Mouse (Mus musculus): Measurements from ENCODE around the gene Coro6. TPM values are rescaled to one million over a fixed set of nuclear protein-coding genes. Genes with fewer than 3 reads are reported as not detected.

Gene Coro6
- polyA plus RNA-seq, 1 experiment from 2014 or later, result 0.13 TPM

- peaks cover 58% of the 10 kb centered on the region for H3K36me3 ChIP-seq
- no peaks in the 10 kb centered on the region for H3K9me3 ChIP-seq
- no peak overlapping the region for H3K27ac ChIP-seq (replicated peaks)
- H3K4me3 ChIP-seq, result no peak overlapping the region
- no peak for ATAC-seq (ENCODE audit: low FRiP score, low read depth)
- WGBS, result 88% methylated on average over 6 of the region's 6 CpGs
- H3K27me3 ChIP-seq, result no peaks in the 10 kb centered on the region; the same call in 1 of the 2 replicates
- H3K9ac ChIP-seq (replicated peaks), result no peak overlapping the region
- peaks cover 7% of the 10 kb centered on the region for H3K4me1 ChIP-seq
- H3K4me2 ChIP-seq (replicated peaks), result no peak overlapping the region
Observed at GRCm38 (mm10) chr11:77506941-77507340, 44.7 kb downstream of the Coro6 start.

GRCm38 (mm10) chr11:77507426-77507825 lies 45.2 kb downstream of the Coro6 start:
- ATAC-seq (ENCODE audit: low FRiP score, low read depth), result no peak
- no peaks in the 10 kb centered on the region for H3K9me3 ChIP-seq
- no peak overlapping the region for H3K27ac ChIP-seq (replicated peaks)
- 71% methylated on average over 4 of the region's 4 CpGs for WGBS
- H3K9ac ChIP-seq (replicated peaks), result peak overlapping the region; percentile 20; the same call in 1 of the 2 replicates
- H3K4me3 ChIP-seq, result no peak overlapping the region
- H3K27me3 ChIP-seq, result peaks cover 3% of the 10 kb centered on the region; the same call in 1 of the 2 replicates
- no peak overlapping the region for H3K4me2 ChIP-seq (replicated peaks)
- peaks cover 53% of the 10 kb centered on the region for H3K36me3 ChIP-seq
- peaks cover 10% of the 10 kb centered on the region for H3K4me1 ChIP-seq

- H3K27me3 ChIP-seq, result peaks cover 5% of the 10 kb centered on the region; the same call in 1 of the 2 replicates
- H3K4me1 ChIP-seq, result peaks cover 14% of the 10 kb centered on the region
- H3K27ac ChIP-seq (replicated peaks), result no peak overlapping the region
- H3K4me3 ChIP-seq, result peak overlapping the region; percentile 32
- peaks cover 44% of the 10 kb centered on the region for H3K36me3 ChIP-seq
- 20% methylated on average over 49 of the region's 49 CpGs for WGBS
- no peaks in the 10 kb centered on the region for H3K9me3 ChIP-seq
- peak; percentile 45 for ATAC-seq (ENCODE audit: low FRiP score, low read depth)
- peak overlapping the region; percentile 46 for H3K9ac ChIP-seq (replicated peaks)
- H3K4me2 ChIP-seq (replicated peaks), result peak overlapping the region; percentile 63
Observed at GRCm38 (mm10) chr11:77508068-77509021, 46.1 kb downstream of the Coro6 start.

- Histone ChIP-seq H3K36me3 (peaks cover 14% of the 10 kb centered on the region), H3K27ac (replicated peaks) (no peak overlapping the region), H3K9ac (replicated peaks) (no peak overlapping the region), H3K27me3 (peaks cover 33% of the 10 kb centered on the region), H3K4me1 (peaks cover 43% of the 10 kb centered on the region), H3K4me3 (no peak overlapping the region), H3K4me2 (replicated peaks) (no peak overlapping the region), H3K9me3 (no peaks in the 10 kb centered on the region)
- ATAC-seq (ENCODE audit: low FRiP score, low read depth), result no peak
- 69% methylated on average over 5 of the region's 5 CpGs for WGBS
Observed at GRCm38 (mm10) chr11:77511336-77511735, 49.1 kb downstream of the Coro6 start.

- H3K4me1 ChIP-seq, result peaks cover 48% of the 10 kb centered on the region
Observed at GRCm38 (mm10) chr11:77512891-77513810, 50.9 kb downstream of the Coro6 start.

GRCm38 (mm10) chr11:77513811-77514170 lies 51.6 kb downstream of the Coro6 start:
- ATAC-seq (ENCODE audit: low FRiP score, low read depth), result no peak
- Histone ChIP-seq H3K27ac (replicated peaks) (0 out of 2 replicates have a peak overlapping the region, but pooled peaks have one; percentile 20), H3K36me3 (no peaks in the 10 kb centered on the region; the same call in 1 of the 2 replicates), H3K4me1 (peaks cover 43% of the 10 kb centered on the region), H3K9me3 (no peaks in the 10 kb centered on the region), H3K4me2 (replicated peaks) (peak overlapping the region; percentile 93), H3K27me3 (peaks cover 49% of the 10 kb centered on the region), H3K4me3 (peak overlapping the region; percentile 62), H3K9ac (replicated peaks) (0 out of 2 replicates have a peak overlapping the region, but pooled peaks have one; percentile 15)
- WGBS, result 4% methylated on average over 10 of the region's 10 CpGs

More at GRCm38 (mm10) chr11:77512891-77513810, 50.9 kb downstream of the Coro6 start:
- peaks cover 43% of the 10 kb centered on the region for H3K27me3 ChIP-seq
- H3K9me3 ChIP-seq, result no peaks in the 10 kb centered on the region
- peak; percentile 69 for ATAC-seq (ENCODE audit: low FRiP score, low read depth)
- H3K4me2 ChIP-seq (replicated peaks), result peak overlapping the region; percentile 93
- no peaks in the 10 kb centered on the region; the same call in 1 of the 2 replicates for H3K36me3 ChIP-seq
- H3K27ac ChIP-seq (replicated peaks), result 0 out of 2 replicates have a peak overlapping the region, but pooled peaks have one; percentile 20
- peak overlapping the region; percentile 62 for H3K4me3 ChIP-seq
- under 1% methylated on average over 54 of the region's 84 CpGs for WGBS
- peak overlapping the region; percentile 65 for H3K9ac ChIP-seq (replicated peaks)

GRCm38 (mm10) chr11:77514281-77514831 lies 52.1 kb downstream of the Coro6 start:
- H3K4me1 ChIP-seq, result peaks cover 43% of the 10 kb centered on the region
- H3K9me3 ChIP-seq, result no peaks in the 10 kb centered on the region
- H3K27ac ChIP-seq (replicated peaks), result peak overlapping the region; percentile 16; the same call in 1 of the 2 replicates
- H3K4me3 ChIP-seq, result peak overlapping the region; percentile 62
- peaks cover 53% of the 10 kb centered on the region for H3K27me3 ChIP-seq
- no peaks in the 10 kb centered on the region; the same call in 1 of the 2 replicates for H3K36me3 ChIP-seq
- ATAC-seq (ENCODE audit: low FRiP score, low read depth), result no peak
- WGBS, result 5% methylated on average over 19 of the region's 19 CpGs
- peak overlapping the region; percentile 60; the same call in 1 of the 2 replicates for H3K9ac ChIP-seq (replicated peaks)
- peak overlapping the region; percentile 93 for H3K4me2 ChIP-seq (replicated peaks)

- H3K36me3 ChIP-seq, result no peaks in the 10 kb centered on the region
- H3K9me3 ChIP-seq, result no peaks in the 10 kb centered on the region
- peaks cover 49% of the 10 kb centered on the region for H3K4me1 ChIP-seq
- H3K27ac ChIP-seq (replicated peaks), result peak within 1 kb of the TSS; percentile 36; the same call in 1 of the 2 replicates
- peak; percentile 70 for ATAC-seq (ENCODE audit: low FRiP score, low read depth)
- peak within 1 kb of the TSS; percentile 60 for H3K9ac ChIP-seq (replicated peaks)
- peak within 1 kb of the TSS; percentile 93 for H3K4me2 ChIP-seq (replicated peaks)
- under 1% methylated on average over 72 of the region's 72 CpGs for WGBS
- H3K27me3 ChIP-seq, result peaks cover 53% of the 10 kb centered on the region
- peak within 1 kb of the TSS; percentile 62 for H3K4me3 ChIP-seq
Observed at GRCm38 (mm10) chr11:77514832-77515636, 52.8 kb downstream of the Coro6 start, which contains the start of gene Abhd15. Gene Abhd15, plus strand, starts transcription at chr11:77515121.

GRCm38 (mm10) chr11:77515637-77516552 lies 53.7 kb downstream of the Coro6 start, which contains the start of gene Trp53i13:
Gene Trp53i13, minus strand, starts transcription at chr11:77515980.
- peaks cover 53% of the 10 kb centered on the region for H3K27me3 ChIP-seq
- 6% methylated on average over 39 of the region's 39 CpGs for WGBS
- H3K9me3 ChIP-seq, result no peaks in the 10 kb centered on the region
- H3K4me3 ChIP-seq, result peak within 1 kb of the TSS; percentile 62
- H3K4me2 ChIP-seq (replicated peaks), result peak within 1 kb of the TSS; percentile 93
- peak within 1 kb of the TSS; percentile 36; the same call in 1 of the 2 replicates for H3K27ac ChIP-seq (replicated peaks)
- peaks cover 54% of the 10 kb centered on the region for H3K4me1 ChIP-seq
- ATAC-seq (ENCODE audit: low FRiP score, low read depth), result peak; percentile 3; the same call in 1 of the 2 replicates
- H3K36me3 ChIP-seq, result no peaks in the 10 kb centered on the region
- peak within 1 kb of the TSS; percentile 60 for H3K9ac ChIP-seq (replicated peaks)

All from midbrain, embryonic 12.5 days (tissue).